Mouse (Mus musculus) embryo, embryonic 10 days (tissue): ENCODE data around the gene Ctnnd2.

Source experiments
- DNase-seq: peaks from one replicate; pipeline ENCODE4 v3.0.0-alpha.2; 2015; ENCODE audit warnings: low spot score

Ctnnd2 gene

GRCm38 (mm10) chr15:30386489-30386888, 214.1 kb downstream of the Ctnnd2 start:
- DNase-seq = no peak

- no peak for DNase-seq
Observed at GRCm38 (mm10) chr15:30387244-30387643, 214.9 kb downstream of the Ctnnd2 start.

GRCm38 (mm10) chr15:30401111-30401510, 228.7 kb downstream of the Ctnnd2 start:
- DNase-seq = no peak

GRCm38 (mm10) chr15:30406254-30406653, 233.9 kb downstream of the Ctnnd2 start:
- DNase-seq = peak; percentile 62

GRCm38 (mm10) chr15:30423146-30423545, 250.8 kb downstream of the Ctnnd2 start:
- no peak for DNase-seq

- DNase-seq = peak; percentile 20
Observed at GRCm38 (mm10) chr15:30424290-30424689, 251.9 kb downstream of the Ctnnd2 start.

- DNase-seq = peak; percentile 44
Observed at GRCm38 (mm10) chr15:30427342-30427741, 254.9 kb downstream of the Ctnnd2 start.

- DNase-seq = no peak
Observed at GRCm38 (mm10) chr15:30439045-30439444, 266.7 kb downstream of the Ctnnd2 start.

- DNase-seq = no peak
Observed at GRCm38 (mm10) chr15:30450765-30451164, 278.4 kb downstream of the Ctnnd2 start.

GRCm38 (mm10) chr15:30451921-30452320, 279.5 kb downstream of the Ctnnd2 start:
- peak; percentile 21 for DNase-seq

- DNase-seq = peak; percentile 74
Observed at GRCm38 (mm10) chr15:30457541-30458250, 285.3 kb downstream of the Ctnnd2 start.

GRCm38 (mm10) chr15:30458671-30459070, 286.3 kb downstream of the Ctnnd2 start:
- DNase-seq = no peak

GRCm38 (mm10) chr15:30460341-30461125, 288.1 kb downstream of the Ctnnd2 start:
- DNase-seq = no peak

GRCm38 (mm10) chr15:30462804-30463423, 290.5 kb downstream of the Ctnnd2 start:
- no peak for DNase-seq

- no peak for DNase-seq
Observed at GRCm38 (mm10) chr15:30463471-30464047, 291.2 kb downstream of the Ctnnd2 start.

GRCm38 (mm10) chr15:30466950-30467543, 294.7 kb downstream of the Ctnnd2 start:
- no peak for DNase-seq

- DNase-seq = no peak
Observed at GRCm38 (mm10) chr15:30468773-30469172, 296.4 kb downstream of the Ctnnd2 start.

- peak; percentile 28 for DNase-seq
Observed at GRCm38 (mm10) chr15:30471280-30471966, 299.0 kb downstream of the Ctnnd2 start.

GRCm38 (mm10) chr15:30480676-30481075, 308.3 kb downstream of the Ctnnd2 start:
- no peak for DNase-seq

GRCm38 (mm10) chr15:30506476-30506875, 334.1 kb downstream of the Ctnnd2 start:
- no peak for DNase-seq

- no peak for DNase-seq
Observed at GRCm38 (mm10) chr15:30512467-30512866, 340.1 kb downstream of the Ctnnd2 start.
